Mouse (Mus musculus) liver, adult 2 months (tissue): ENCODE results near the gene Vmac.

Source experiments
- CTCF ChIP-seq: fragments of 200-500 bp; IDR thresholded peaks from 2 replicates; pipeline ENCODE4 v1.5.1; 2011; ENCODE audit warnings: low read depth, low read length, control low read depth
- POLR2A ChIP-seq: fragments of 200-500 bp; IDR thresholded peaks from 2 replicates; pipeline ENCODE4 v1.6.1; 2011; ENCODE audit warnings: low read length, control low read depth; ENCODE audit not compliant: insufficient read depth; ENCODE audit errors: extremely low read depth

DNA sequence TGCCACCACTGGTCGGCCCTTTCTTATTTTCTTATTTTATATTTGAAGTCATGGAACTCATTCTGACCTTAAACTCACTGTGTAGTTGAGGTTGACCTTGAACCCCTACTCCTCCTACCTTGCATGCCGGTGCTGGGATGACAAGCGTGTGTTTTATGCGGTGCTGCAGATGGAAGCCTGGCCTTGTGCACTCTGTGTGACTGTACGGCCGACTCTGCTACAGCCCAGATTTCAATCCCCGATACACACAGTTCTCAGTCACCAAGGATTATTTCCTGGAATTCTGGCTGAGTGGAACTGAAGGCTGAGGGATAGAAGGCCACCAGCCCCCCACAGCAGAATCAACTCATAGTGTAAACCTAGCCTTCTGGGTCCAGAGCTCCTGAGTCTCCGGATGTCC is 48.1 kb downstream of the Vmac start:
- TF ChIP-seq POLR2A (no peak), CTCF (no peak)
